ENCODE assay signal across 8 mouse cellular contexts in genomic region chr11:100969189-100969743, GRCm38 (mm10). TPM values are rescaled to one million over a fixed set of nuclear protein-coding genes. Genes with fewer than 3 reads are reported as not detected.
DNase-seq lines count a peak whose midpoint lies in the region; ATAC-seq and TF ChIP-seq lines count a peak whose summit lies in the region.

No protein-coding gene starts in this region.

- peak overlapping the region; percentile 82 for H3K9ac ChIP-seq in heart, adult 2 months (ENCODE audit: low read depth, low read length)
- peak overlapping the region; percentile 94 for H3K9ac ChIP-seq in heart, embryonic 11.5 days (ENCODE audit: low read depth, low read length)
- peak overlapping the region; percentile 81 for H3K9ac ChIP-seq in limb, embryonic 13.5 days

- peak in 1 of 2 experiments; percentile 79 for DNase-seq in heart, adult 2 months
- no peak for DNase-seq in heart, adult 9 months (ENCODE audit: low spot score in 2 of 2)
- peak; percentile 28 for DNase-seq in ZHBTc4 (ENCODE audit: low read depth, low spot score)
- DNase-seq in neural tube, embryonic 10.5 days (ENCODE audit: extremely low spot score, low spot score) = peak; percentile 16
- no peak for DNase-seq in right cerebral cortex, postnatal 36 days (ENCODE audit: low spot score in 2 of 2)
- DNase-seq in cerebellum, postnatal 14 days = no peak

- H3K79me2 ChIP-seq in heart, adult 2 months (replicated peaks; ENCODE audit: control insufficient read depth, insufficient read depth, low read length) = peaks cover 6% of the 10 kb centered on the region; the same call in 1 of the 2 replicates

- H3K27me3 ChIP-seq in heart, adult 2 months (ENCODE audit: control insufficient read depth, insufficient read depth, low read length) = no peaks in the 10 kb centered on the region
- no peaks in the 10 kb centered on the region for H3K27me3 ChIP-seq in heart, embryonic 11.5 days (ENCODE audit: control insufficient read depth, insufficient read depth, low read length)
- peaks cover 96% of the 10 kb centered on the region for H3K27me3 ChIP-seq in limb, embryonic 13.5 days

- no peak for TF ChIP-seq CTCF in heart, adult 2 months (IDR thresholded peaks at IDR 0.05)

- intact Hi-C loops in heart, adult 2 months (cut with DNase I) = loop anchor here (10.0 kb wide), 1 partner anchor 574 kb away; the partner anchor contains the start of gene Jup

- no peaks in the 10 kb centered on the region for H3K9me3 ChIP-seq in heart, embryonic 11.5 days (replicated peaks; ENCODE audit: control insufficient read depth, low read length)
- H3K9me3 ChIP-seq in limb, embryonic 13.5 days = no peaks in the 10 kb centered on the region

- H3K27ac ChIP-seq in heart, adult 2 months = peak overlapping the region; percentile 100
- peak overlapping the region; percentile 88 for H3K27ac ChIP-seq in heart, embryonic 11.5 days (ENCODE audit: low read depth, low read length)
- H3K27ac ChIP-seq in limb, embryonic 13.5 days = 0 out of 2 replicates have a peak overlapping the region, but pooled peaks have one; percentile 52

- H3K4me2 ChIP-seq in heart, embryonic 11.5 days = peak overlapping the region; percentile 73
- H3K4me2 ChIP-seq in limb, embryonic 13.5 days (replicated peaks) = peak overlapping the region; percentile 85

- peaks cover 7% of the 10 kb centered on the region for H3K36me3 ChIP-seq in heart, adult 2 months (ENCODE audit: control insufficient read depth, insufficient read depth, low read length)
- H3K36me3 ChIP-seq in heart, embryonic 11.5 days (ENCODE audit: control insufficient read depth, insufficient read depth, low read length) = no peaks in the 10 kb centered on the region
- peaks cover under 1% of the 10 kb centered on the region; the same call in 1 of the 2 replicates for H3K36me3 ChIP-seq in limb, embryonic 13.5 days

- no peak for TF ChIP-seq EP300 in heart, adult 2 months (IDR thresholded peaks at IDR 0.05; ENCODE audit: insufficient read depth, low read depth, low read length)

- TF ChIP-seq POLR2A in heart, adult 2 months (IDR thresholded peaks at IDR 0.05; ENCODE audit: insufficient read depth, low read depth, low read length) = no peak; the same call in 1 of the 2 replicates

- ATAC-seq in heart, embryonic 11.5 days (replicated peaks; ENCODE audit: insufficient number of reproducible peaks, low FRiP score, low TSS enrichment) = no peak
- no peak for ATAC-seq in limb, embryonic 13.5 days (ENCODE audit: low FRiP score, low read depth)

- H3K4me1 ChIP-seq in heart, adult 2 months (ENCODE audit: control insufficient read depth, insufficient read depth, low read length) = peaks cover 20% of the 10 kb centered on the region
- peaks cover 47% of the 10 kb centered on the region for H3K4me1 ChIP-seq in heart, embryonic 11.5 days (ENCODE audit: control insufficient read depth, insufficient read depth, low read length)
- H3K4me1 ChIP-seq in limb, embryonic 13.5 days = peaks cover 35% of the 10 kb centered on the region

- 1% methylated on average over 34 of the region's 35 CpGs for WGBS in heart, adult 2 months
- 3% methylated on average over 35 of the region's 35 CpGs for WGBS in heart, embryonic 11.5 days (ENCODE audit: insufficient replicate concordance)
- 3% methylated on average over 33 of the region's 35 CpGs for WGBS in limb, embryonic 13.5 days

- H3K4me3 ChIP-seq in heart, adult 2 months = peak overlapping the region; percentile 99
- H3K4me3 ChIP-seq in heart, embryonic 11.5 days (ENCODE audit: low read depth, low read length) = peak overlapping the region; percentile 85
- H3K4me3 ChIP-seq in limb, embryonic 13.5 days = peak overlapping the region; percentile 74

RNA-seq across cellular contexts. Expression of gene Cavin1, which starts 1.4 kb away (rescaled TPM):
- total RNA-seq in heart, adult 2 months (2021) = 100 to 1,000 TPM; 219 to 225 TPM
- polyA plus RNA-seq in heart, adult 2 months (2012; rRNA removed) = 114 and 135 TPM in 2 replicates
- polyA plus RNA-seq in heart, embryonic 11.5 days (2014; fragmentation: Nextera tagmentation; extraction: Ambion mirVana) = 113 and 175 TPM in 2 replicates
- 136 and 142 TPM in 2 replicates for polyA plus RNA-seq in limb, embryonic 13.5 days (2015; fragmentation: Nextera tagmentation; extraction: Ambion mirVana)

RNA-seq across cellular contexts. Expression of gene Stat3, which starts 29.9 kb away (rescaled TPM):
- 10 to 100 TPM; 93.0 to 94.7 TPM for total RNA-seq in heart, adult 2 months (2021)
- 85.8 and 134 TPM in 2 replicates for polyA plus RNA-seq in heart, adult 2 months (2012; rRNA removed)
- polyA plus RNA-seq in heart, embryonic 11.5 days (2014; fragmentation: Nextera tagmentation; extraction: Ambion mirVana) = 45.0 and 49.0 TPM in 2 replicates
- 42.4 and 50.3 TPM in 2 replicates for polyA plus RNA-seq in limb, embryonic 13.5 days (2015; fragmentation: Nextera tagmentation; extraction: Ambion mirVana)

RNA-seq across cellular contexts. Expression of gene Atp6v0a1, which starts 40.0 kb away (rescaled TPM):
- total RNA-seq in heart, adult 2 months (2021) = 10 to 100 TPM; 89.6 to 92.6 TPM
- polyA plus RNA-seq in heart, adult 2 months (2012; rRNA removed) = 77.4 and 85.9 TPM in 2 replicates
- polyA plus RNA-seq in heart, embryonic 11.5 days (2014; fragmentation: Nextera tagmentation; extraction: Ambion mirVana) = 57.1 and 62.2 TPM in 2 replicates
- 34.0 and 34.4 TPM in 2 replicates for polyA plus RNA-seq in limb, embryonic 13.5 days (2015; fragmentation: Nextera tagmentation; extraction: Ambion mirVana)

Comparison
In these comparisons a context has a peak if more than half of its experiments do, and no peak if none do; other contexts are left out.
1. DNase-seq: peak in ZHBTc4 (single experiment) and neural tube, embryonic 10.5 days (single experiment); none in heart, adult 9 months (0 of 2), right cerebral cortex, postnatal 36 days (0 of 2) and cerebellum, postnatal 14 days (0 of 2).
2. Peak in every context shown above with its lines, with median percentiles within 50 percentile points of each other: H3K27ac ChIP-seq, H3K4me3 ChIP-seq and H3K9ac ChIP-seq.